Mouse (Mus musculus): ENCODE results near the gene Col4a2.

Gene Col4a2

GRCm38 (mm10) chr8:11421968-11422367 is 109.4 kb downstream of the Col4a2 start:
- no peak for DNase-seq

GRCm38 (mm10) chr8:11423091-11423490 is 110.5 kb downstream of the Col4a2 start:
- DNase-seq: no peak

GRCm38 (mm10) chr8:11430688-11431087 is 118.1 kb downstream of the Col4a2 start:
- no peak for DNase-seq

- DNase-seq: peak; percentile 41
These were observed 125.3 kb downstream of the Col4a2 start for GRCm38 (mm10) chr8:11437862-11438261.

GRCm38 (mm10) chr8:11441291-11441690 is 128.7 kb downstream of the Col4a2 start:
- no peak for DNase-seq

GRCm38 (mm10) chr8:11443611-11444010 is 131.0 kb downstream of the Col4a2 start:
- no peak for DNase-seq

GRCm38 (mm10) chr8:11444216-11444615 is 131.6 kb downstream of the Col4a2 start:
- DNase-seq: no peak

GRCm38 (mm10) chr8:11445790-11446189 is 133.2 kb downstream of the Col4a2 start:
- no peak for DNase-seq

- no peak for DNase-seq
These were observed 135.4 kb downstream of the Col4a2 start for GRCm38 (mm10) chr8:11447910-11448570.

- peak; percentile 19 for DNase-seq
These were observed 137.8 kb downstream of the Col4a2 start for GRCm38 (mm10) chr8:11450184-11451113.

GRCm38 (mm10) chr8:11452152-11452551 is 139.5 kb downstream of the Col4a2 start:
- DNase-seq: no peak

- no peak for DNase-seq
These were observed 140.0 kb downstream of the Col4a2 start for GRCm38 (mm10) chr8:11452559-11452958.

- DNase-seq: no peak
These were observed 140.4 kb downstream of the Col4a2 start for GRCm38 (mm10) chr8:11452974-11453373.

- DNase-seq: no peak
These were observed 141.6 kb downstream of the Col4a2 start for GRCm38 (mm10) chr8:11454228-11454627.

- DNase-seq: no peak
These were observed 144.7 kb downstream of the Col4a2 start for GRCm38 (mm10) chr8:11457278-11457677.

GRCm38 (mm10) chr8:11457981-11458836 is 145.6 kb downstream of the Col4a2 start:
- no peak for DNase-seq

GRCm38 (mm10) chr8:11459016-11459415 is 146.4 kb downstream of the Col4a2 start:
- no peak for DNase-seq

- DNase-seq: peak; percentile 73
These were observed 148.3 kb downstream of the Col4a2 start for GRCm38 (mm10) chr8:11460934-11461333.

GRCm38 (mm10) chr8:11461847-11462246 is 149.2 kb downstream of the Col4a2 start:
- DNase-seq: no peak

- no peak for DNase-seq
These were observed 150.0 kb downstream of the Col4a2 start for GRCm38 (mm10) chr8:11462641-11463040.

GRCm38 (mm10) chr8:11463541-11463888 is 150.9 kb downstream of the Col4a2 start:
- DNase-seq: no peak

GRCm38 (mm10) chr8:11463889-11464706 is 151.5 kb downstream of the Col4a2 start:
- DNase-seq: no peak

GRCm38 (mm10) chr8:11464707-11464964 is 152.0 kb downstream of the Col4a2 start:
- DNase-seq: no peak

Data from right cerebral cortex, postnatal 14 days (tissue).